Mouse (Mus musculus): Measurements from ENCODE around the gene Hormad2.

- TF ChIP-seq CTCF (IDR thresholded peaks at IDR 0.05; ENCODE audit: insufficient read depth, low read length) (no peak), POLR2A (IDR thresholded peaks at IDR 0.05; ENCODE audit: borderline replicate concordance, extremely low read depth, low read depth, low read length) (no peak)
Measured at GRCm38 (mm10) chr11:4422494-4423425, 18.1 kb downstream of the Hormad2 start.

Data from lung, adult 2 months (tissue).